Mouse (Mus musculus): ENCODE measurements at regions not wholly inside any gene's neighbourhood (a gene's known extent, or its start where the extent isn't known, plus 50 kb on each side); places are given as distances from the start of the nearest gene placed in this dataset.

- DNase-seq, result no peak
Measured at GRCm38 (mm10) chr1:18384079-18384478, 119.1 kb upstream of the Defb41 start.

- peak in 1 of 2 experiments; percentile 6 for DNase-seq
Measured at GRCm38 (mm10) chr1:18359951-18360731, 95.2 kb upstream of the Defb41 start.

- no peak for DNase-seq
Measured at GRCm38 (mm10) chr1:18338871-18339270, 73.9 kb upstream of the Defb41 start.
